Mouse (Mus musculus) forebrain, embryonic 10.5 days (tissue): ENCODE data around the gene Spaca3. TPM values are rescaled to one million over a fixed set of nuclear protein-coding genes. Genes with fewer than 3 reads are reported as not detected.
A peak's percentile ranks its signal among the peaks of the same experiment; 100 is the strongest.

ENCODE experiments used
- DNase-seq: peaks from one replicate; pipeline ENCODE4 v3.0.0-alpha.2; 2017; ENCODE audit warnings: low spot score; ENCODE audit errors: extremely low spot score
- H3K27ac ChIP-seq: fragments of 300-500 bp; sonication (generic); 2 replicates; pipeline ENCODE4 v1.5.1; 2016; ENCODE audit warnings: mild to moderate bottlenecking
- H3K27me3 ChIP-seq: fragments of 300-500 bp; sonication (generic); 2 replicates; pipeline ENCODE4 v1.6.1; 2016; ENCODE audit warnings: mild to moderate bottlenecking; ENCODE audit not compliant: poor library complexity, severe bottlenecking
- H3K36me3 ChIP-seq: fragments of 300-500 bp; sonication (generic); replicated peaks from 2 replicates; pipeline ENCODE4 v1.6.1; 2016; ENCODE audit warnings: mild to moderate bottlenecking, moderate library complexity
- H3K4me1 ChIP-seq: fragments of 300-500 bp; sonication (generic); 2 replicates; pipeline ENCODE4 v1.6.1; 2016
- H3K4me3 ChIP-seq: fragments of 300-500 bp; sonication (generic); 2 replicates; pipeline ENCODE4 v1.5.1; 2016; ENCODE audit warnings: mild to moderate bottlenecking, moderate library complexity
- H3K9me3 ChIP-seq: fragments of 300-500 bp; sonication (generic); 2 replicates; pipeline ENCODE4 v1.6.1; 2016; ENCODE audit warnings: mild to moderate bottlenecking, moderate library complexity
- WGBS: fragments of 180-500 bp; shearing (Covaris S2); methylation state at CpG from one replicate; pipeline ENCODE4 v1.1.7; 2016; 5-methylcytosine and 5-hydroxymethylcytosine counted together
- polyA plus RNA-seq: library from polyadenylated mRNA; unstranded; fragments of >200 nt; fragmentation: Nextera tagmentation; extraction: Ambion mirVana; gene quantifications from 2 replicates; pipeline ENCODE4 v1.2.1, GENCODE M21; 2016

The Spaca3 gene
- polyA plus RNA-seq = not detected in 2 replicates

DNA sequence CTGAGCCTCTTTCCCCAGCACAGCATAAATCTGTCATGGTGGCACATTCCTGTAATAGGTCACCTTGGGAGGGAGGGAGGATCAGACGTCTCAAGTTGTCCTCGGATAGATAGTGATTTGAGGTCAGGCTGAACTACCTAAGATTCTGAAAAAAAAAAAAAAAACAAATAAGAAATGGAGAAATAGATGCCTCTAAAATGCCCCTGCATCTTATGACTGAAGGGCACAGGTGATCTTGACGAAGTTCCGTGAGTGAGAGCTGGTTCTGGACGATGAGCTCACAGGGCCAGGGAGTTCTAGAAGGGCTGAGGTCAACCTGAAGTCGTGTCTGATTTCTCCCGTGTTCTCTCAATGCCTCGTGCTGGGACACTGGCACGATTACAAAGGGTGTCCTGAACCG is at the start of gene Spaca3:
TSS of gene Spaca3 (plus strand) at position 301 of the 400 bp plus-strand sequence.
- no peak for DNase-seq
- H3K4me1 ChIP-seq = peaks cover 3% of the 10 kb centered on the region
- 87% methylated on average over 10 of the region's 10 CpGs for WGBS

DNA sequence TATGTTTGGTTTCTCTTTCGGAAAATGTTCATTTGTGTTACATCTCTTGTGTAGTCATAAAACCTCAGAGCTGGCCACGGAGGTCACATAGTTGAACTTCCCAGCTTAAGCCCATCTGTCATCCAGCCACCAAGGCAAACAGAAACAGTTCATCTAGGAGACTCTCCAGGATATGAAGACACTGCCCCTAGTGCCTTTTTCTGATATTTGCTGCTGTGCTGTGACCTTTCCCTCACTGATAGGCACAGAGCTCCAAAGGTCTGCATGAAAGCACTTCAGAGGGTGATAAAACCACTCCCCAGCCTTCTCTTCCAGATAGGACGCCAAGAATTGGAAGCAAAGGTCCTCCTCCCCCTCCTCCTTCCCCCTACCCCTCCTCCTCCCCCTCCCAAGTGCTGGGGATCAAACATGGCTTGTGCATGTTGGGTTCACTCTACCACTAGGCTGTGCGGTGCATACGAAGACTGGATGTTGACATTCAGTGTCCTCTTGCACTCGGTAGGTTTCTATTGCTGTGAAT is 49.6 kb upstream of the Spaca3 start:
- 80% methylated on average over 6 of the region's 6 CpGs for WGBS
- Histone ChIP-seq H3K4me1 (peaks cover 36% of the 10 kb centered on the region), H3K36me3 (peaks cover 19% of the 10 kb centered on the region), H3K27ac (no peak overlapping the region), H3K9me3 (no peaks in the 10 kb centered on the region; the same call in 1 of the 2 replicates), H3K4me3 (no peak overlapping the region), H3K27me3 (peaks cover 17% of the 10 kb centered on the region)
- DNase-seq = no peak

More for the DNA sequence above, at the start of gene Spaca3:
- H3K27me3 ChIP-seq = peaks cover 8% of the 10 kb centered on the region; the same call in 1 of the 2 replicates
- H3K27ac ChIP-seq = no peak within 1 kb of the TSS
- no peaks in the 10 kb centered on the region for H3K36me3 ChIP-seq
- H3K4me3 ChIP-seq = no peak within 1 kb of the TSS
- no peaks in the 10 kb centered on the region for H3K9me3 ChIP-seq

DNA sequence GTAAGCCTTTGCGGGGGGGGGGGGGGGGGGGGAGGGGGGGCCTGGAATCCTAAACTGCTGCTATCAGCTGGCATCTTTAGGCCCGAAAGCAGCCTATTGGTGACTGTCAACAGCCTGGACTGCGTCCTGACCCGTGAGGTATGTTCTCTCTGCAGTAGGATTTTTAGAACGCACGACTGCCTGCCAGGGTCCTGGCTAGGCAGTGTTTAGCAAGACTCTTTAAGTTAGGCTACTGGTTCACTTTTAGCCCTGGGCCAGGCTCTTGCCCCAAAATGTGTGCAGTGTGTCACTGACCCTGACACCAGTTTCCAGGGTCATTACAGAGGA is 48.5 kb upstream of the Spaca3 start:
- peak overlapping the region; percentile 76 for H3K4me3 ChIP-seq
- peaks cover 29% of the 10 kb centered on the region for H3K36me3 ChIP-seq
- WGBS = 35% methylated on average over 5 of the region's 6 CpGs
- peaks cover 36% of the 10 kb centered on the region for H3K4me1 ChIP-seq
- H3K27me3 ChIP-seq = peaks cover 17% of the 10 kb centered on the region
- peak overlapping the region; percentile 98 for H3K27ac ChIP-seq
- no peak for DNase-seq
- H3K9me3 ChIP-seq = no peaks in the 10 kb centered on the region; the same call in 1 of the 2 replicates

DNA sequence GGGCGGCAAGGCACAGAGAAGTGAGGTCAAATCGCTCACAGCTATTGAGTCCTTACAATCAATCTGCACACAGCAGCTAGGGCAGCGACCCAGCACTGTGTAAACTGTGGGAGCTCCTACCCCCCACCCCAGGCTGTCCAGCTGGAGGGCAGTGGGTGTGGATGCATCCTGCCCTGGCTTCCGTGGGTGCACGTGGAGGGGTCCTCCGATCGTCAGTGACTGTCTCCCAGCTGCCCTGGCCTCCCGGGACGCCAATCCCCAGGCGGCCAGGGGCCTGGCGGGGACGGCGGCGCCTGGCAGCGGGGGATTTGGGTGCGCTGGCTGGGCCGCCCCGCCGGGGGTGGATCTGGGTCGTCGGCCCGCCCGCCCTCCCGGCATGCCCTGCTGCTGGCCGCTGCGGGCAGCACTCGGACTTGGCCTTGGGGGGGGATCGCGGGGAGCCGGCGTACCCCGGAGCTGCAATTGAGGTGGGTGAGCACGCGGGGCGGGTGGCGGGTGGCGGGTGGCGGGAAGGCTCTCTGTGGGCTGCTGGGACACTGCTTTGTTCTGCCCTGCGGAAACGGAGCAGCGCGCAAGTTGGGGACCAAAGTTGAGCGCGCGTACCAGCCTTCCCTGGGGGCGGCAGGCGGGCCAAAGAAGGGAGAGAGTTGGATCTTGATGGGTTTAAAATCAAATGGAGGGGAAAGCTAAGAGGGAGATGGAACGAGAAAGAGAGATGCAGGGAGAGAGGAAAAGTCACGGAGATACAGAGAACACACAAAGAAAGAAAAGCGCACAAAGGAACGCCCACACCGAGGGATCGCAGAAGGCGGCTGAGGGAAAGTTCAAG is 48.0 kb upstream of the Spaca3 start, which contains the start of gene Tmem98:
TSS of gene Tmem98 (plus strand) at position 183 of the 829 bp plus-strand sequence.
- H3K4me3 ChIP-seq = peak within 1 kb of the TSS; percentile 76
- peaks cover 17% of the 10 kb centered on the region for H3K27me3 ChIP-seq
- peak within 1 kb of the TSS; percentile 98 for H3K27ac ChIP-seq
- H3K9me3 ChIP-seq = no peaks in the 10 kb centered on the region; the same call in 1 of the 2 replicates
- DNase-seq = peak; percentile 69
- under 1% methylated on average over 52 of the region's 54 CpGs for WGBS
- H3K4me1 ChIP-seq = peaks cover 36% of the 10 kb centered on the region
- H3K36me3 ChIP-seq = peaks cover 35% of the 10 kb centered on the region

DNA sequence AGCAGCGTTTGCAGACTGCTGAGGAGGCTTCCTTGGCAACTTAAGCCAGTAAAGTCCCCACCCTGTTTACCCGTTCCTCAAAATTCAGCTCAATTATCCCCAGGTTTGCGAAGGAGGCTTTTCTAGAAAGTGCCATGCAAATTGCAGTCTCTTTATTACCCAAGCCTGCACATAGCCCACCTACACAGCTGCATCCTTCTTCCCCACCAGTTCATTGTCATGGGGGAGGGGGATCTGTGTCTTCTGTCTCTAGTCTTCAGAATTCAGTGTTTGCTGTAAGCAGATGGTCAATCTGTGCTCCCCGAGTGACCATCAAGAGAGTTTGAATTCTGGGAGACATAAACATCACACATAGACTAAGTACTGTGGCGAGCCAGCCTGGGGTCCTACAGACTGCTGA is 47.0 kb upstream of the Spaca3 start:
- 30% methylated on average over 5 of the region's 5 CpGs for WGBS
- Histone ChIP-seq H3K27me3 (peaks cover 17% of the 10 kb centered on the region), H3K4me3 (peak overlapping the region; percentile 76), H3K4me1 (peaks cover 36% of the 10 kb centered on the region), H3K9me3 (no peaks in the 10 kb centered on the region), H3K27ac (peak overlapping the region; percentile 98), H3K36me3 (peaks cover 44% of the 10 kb centered on the region)
- DNase-seq = no peak

DNA sequence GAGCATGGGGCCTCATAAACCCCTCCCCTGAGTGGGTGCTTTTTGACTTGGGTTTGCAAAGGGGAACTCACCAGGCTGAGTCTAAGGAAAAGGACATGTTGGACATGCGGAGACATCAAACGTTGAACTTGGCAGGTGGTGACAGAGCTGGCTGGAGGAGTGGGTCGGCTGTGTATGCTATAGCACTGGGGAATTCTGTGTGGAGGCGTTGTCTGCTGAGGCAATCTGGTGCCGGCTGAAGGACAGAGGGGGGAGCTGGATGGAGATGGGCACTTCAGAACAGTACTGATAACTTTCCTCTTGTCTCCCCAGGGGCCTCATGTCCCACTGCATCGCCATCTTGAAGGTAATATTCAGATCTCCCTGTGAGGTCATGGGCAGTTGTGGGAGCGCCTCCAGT is 42.8 kb upstream of the Spaca3 start:
- Histone ChIP-seq H3K4me1 (peaks cover 47% of the 10 kb centered on the region), H3K4me3 (no peak overlapping the region), H3K9me3 (no peaks in the 10 kb centered on the region), H3K27ac (no peak overlapping the region), H3K36me3 (peaks cover 83% of the 10 kb centered on the region), H3K27me3 (no peaks in the 10 kb centered on the region)
- WGBS = 87% methylated on average over 7 of the region's 7 CpGs
- DNase-seq = no peak

DNA sequence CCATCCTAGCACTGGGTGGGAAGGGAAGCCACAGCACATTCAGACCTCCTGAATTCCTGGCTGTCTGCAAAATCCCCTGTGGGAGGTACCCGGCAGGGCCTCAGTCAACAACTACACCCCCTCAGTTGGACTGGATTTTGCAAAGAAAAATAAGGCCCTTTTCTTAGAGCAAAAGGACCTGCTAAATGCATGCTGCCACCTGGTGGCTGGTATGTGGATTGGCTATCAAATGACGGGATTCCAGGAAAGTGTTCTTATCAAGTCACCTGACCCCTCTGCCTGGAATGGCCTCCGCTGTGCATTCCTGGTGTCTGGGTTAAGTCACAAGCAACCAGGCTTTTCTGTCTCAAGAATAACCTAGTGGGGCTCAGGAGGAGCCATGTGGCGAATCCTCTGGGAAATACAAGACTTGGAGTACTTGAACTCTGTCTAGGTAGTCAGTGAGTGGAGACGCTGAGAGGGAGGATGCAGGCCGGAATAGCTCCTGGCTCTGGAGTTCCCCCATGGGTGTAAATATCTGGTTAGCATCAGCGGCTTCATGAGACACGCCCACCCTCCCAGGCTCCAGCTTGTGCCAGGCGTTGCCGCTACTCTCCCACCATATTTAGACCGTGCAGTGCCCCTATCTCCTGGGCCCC is 40.0 kb upstream of the Spaca3 start:
- Histone ChIP-seq H3K36me3 (peaks cover 95% of the 10 kb centered on the region), H3K9me3 (no peaks in the 10 kb centered on the region), H3K4me1 (peaks cover 31% of the 10 kb centered on the region), H3K27me3 (no peaks in the 10 kb centered on the region), H3K27ac (peak overlapping the region; percentile 63), H3K4me3 (no peak overlapping the region)
- 46% methylated on average over 11 of the region's 11 CpGs for WGBS
- DNase-seq = peak; percentile 76

DNA sequence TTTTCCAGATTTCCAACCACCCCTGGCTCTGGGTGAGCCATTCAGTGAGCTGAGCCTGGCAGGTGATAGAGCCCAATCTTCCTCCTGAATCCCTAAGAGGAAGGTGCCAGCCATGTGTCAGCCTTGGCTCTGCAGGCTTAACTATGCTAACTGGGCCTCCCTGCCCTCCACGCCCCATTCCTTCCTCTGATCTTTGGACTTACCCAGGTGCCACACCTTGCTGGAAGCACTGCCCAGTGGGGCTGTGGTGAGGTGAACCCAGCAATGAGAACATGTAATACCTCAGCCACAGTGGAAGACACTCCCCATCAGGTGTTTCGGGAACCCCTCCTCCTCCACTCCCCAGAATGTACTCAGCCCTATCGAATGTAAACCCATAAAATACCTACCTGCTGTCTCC is 38.1 kb upstream of the Spaca3 start:
- Histone ChIP-seq H3K36me3 (peaks cover 92% of the 10 kb centered on the region), H3K27me3 (no peaks in the 10 kb centered on the region)

DNA sequence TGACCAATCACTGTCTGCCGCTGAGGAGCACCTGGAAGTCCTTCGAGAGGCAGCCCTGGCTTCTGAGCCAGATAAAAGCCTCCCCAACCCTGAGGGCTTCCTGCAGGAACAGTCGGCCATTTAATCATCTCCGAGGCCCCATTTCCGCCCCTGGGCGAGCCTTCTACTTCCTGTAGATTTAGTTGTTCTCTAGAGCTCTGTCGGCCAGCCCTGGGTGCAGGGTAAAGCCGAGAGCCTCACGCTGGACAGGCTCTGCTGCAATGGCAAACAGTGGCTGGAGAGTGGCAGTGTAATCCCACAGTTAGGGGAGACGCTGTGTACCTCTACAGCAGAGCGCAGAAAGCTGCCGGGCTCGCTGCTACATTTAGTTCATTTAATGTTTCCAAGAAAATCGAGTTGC is 36.9 kb upstream of the Spaca3 start:
- peaks cover 80% of the 10 kb centered on the region for H3K36me3 ChIP-seq
- H3K4me1 ChIP-seq = peaks cover 31% of the 10 kb centered on the region
- H3K9me3 ChIP-seq = no peaks in the 10 kb centered on the region
- no peak overlapping the region for H3K4me3 ChIP-seq
- H3K27ac ChIP-seq = peak overlapping the region; percentile 62; the same call in 1 of the 2 replicates
- 43% methylated on average over 14 of the region's 14 CpGs for WGBS
- DNase-seq = peak; percentile 24
- H3K27me3 ChIP-seq = no peaks in the 10 kb centered on the region

More for the DNA sequence above, 38.1 kb upstream of the Spaca3 start:
- Histone ChIP-seq H3K4me3 (no peak overlapping the region), H3K27ac (no peak overlapping the region), H3K4me1 (peaks cover 31% of the 10 kb centered on the region), H3K9me3 (no peaks in the 10 kb centered on the region)
- 96% methylated on average over 3 of the region's 3 CpGs for whole genome bisulfite sequencing
- no peak for DNase-seq

DNA sequence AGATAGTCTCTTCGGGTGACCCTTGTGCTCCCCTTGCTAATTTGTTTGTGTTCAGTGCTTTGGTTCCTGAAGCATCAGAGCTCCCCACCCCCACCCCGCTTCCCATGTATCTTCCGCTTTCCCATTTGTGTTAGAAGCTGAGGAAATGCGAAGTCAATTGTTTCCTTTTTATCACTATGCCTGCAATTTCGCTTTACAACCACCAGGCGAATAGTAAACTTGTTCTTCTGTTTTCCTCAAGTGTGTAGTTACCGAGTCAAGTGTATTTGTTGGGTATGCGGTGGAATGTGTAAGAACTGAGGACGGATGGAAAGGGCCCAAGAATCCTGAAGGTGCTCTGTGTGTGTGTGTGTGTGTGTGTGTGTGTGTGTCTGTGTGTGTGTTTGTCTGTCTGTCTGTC is 36.4 kb upstream of the Spaca3 start:
- H3K9me3 ChIP-seq = no peaks in the 10 kb centered on the region
- H3K27ac ChIP-seq = no peak overlapping the region
- H3K4me3 ChIP-seq = no peak overlapping the region
- no peaks in the 10 kb centered on the region for H3K27me3 ChIP-seq
- H3K4me1 ChIP-seq = peaks cover 31% of the 10 kb centered on the region
- 88% methylated on average over 9 of the region's 9 CpGs for WGBS
- DNase-seq = no peak
- peaks cover 76% of the 10 kb centered on the region for H3K36me3 ChIP-seq

DNA sequence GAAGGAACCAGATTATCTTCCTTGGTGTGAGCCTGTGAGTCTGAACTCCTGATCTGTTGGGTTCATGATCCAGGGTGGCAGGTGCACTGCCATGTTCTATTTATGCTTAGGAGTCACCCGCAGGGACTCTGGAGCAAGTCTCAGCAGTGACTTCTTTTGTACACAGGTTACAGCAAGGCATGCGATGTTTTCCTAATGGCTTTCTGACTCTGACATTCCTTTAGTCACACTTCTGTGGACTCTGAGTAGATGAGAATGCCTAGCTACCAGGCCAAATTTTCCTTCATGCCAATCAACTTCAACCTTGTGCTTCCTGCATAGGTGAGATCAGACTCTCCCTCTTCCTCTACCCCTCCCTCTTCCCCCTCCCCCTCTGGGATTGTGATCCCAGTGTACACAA is 22.8 kb upstream of the Spaca3 start:
- Histone ChIP-seq H3K36me3 (no peaks in the 10 kb centered on the region), H3K9me3 (no peaks in the 10 kb centered on the region), H3K27ac (no peak overlapping the region), H3K4me1 (peaks cover 13% of the 10 kb centered on the region), H3K4me3 (no peak overlapping the region), H3K27me3 (no peaks in the 10 kb centered on the region)
- 97% methylated on average over 2 of the region's 2 CpGs for WGBS
- DNase-seq = no peak

DNA sequence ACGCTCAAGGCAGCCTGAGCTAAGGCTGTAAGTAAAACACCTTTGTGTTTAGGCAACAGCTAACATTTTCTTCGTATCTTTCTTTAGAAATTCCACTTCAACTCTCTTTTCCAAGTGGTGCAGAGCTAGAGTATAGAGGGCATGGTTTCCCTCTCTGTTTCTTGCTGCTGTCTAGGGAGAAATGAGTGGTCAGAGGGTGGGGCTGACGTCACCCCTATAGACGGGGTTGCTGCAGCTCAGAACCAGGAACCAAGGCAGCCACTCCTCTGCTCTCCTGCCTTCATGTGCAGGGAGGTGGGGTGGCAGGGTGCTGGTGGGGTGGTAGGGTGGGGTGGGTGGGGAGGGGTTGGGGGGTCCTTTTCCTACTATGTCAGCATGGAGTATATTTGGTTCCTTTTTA is 22.3 kb upstream of the Spaca3 start:
- Histone ChIP-seq H3K36me3 (no peaks in the 10 kb centered on the region), H3K9me3 (no peaks in the 10 kb centered on the region), H3K4me1 (peaks cover 13% of the 10 kb centered on the region), H3K27me3 (no peaks in the 10 kb centered on the region), H3K4me3 (no peak overlapping the region), H3K27ac (no peak overlapping the region)
- WGBS = 84% methylated on average over 4 of the region's 4 CpGs
- no peak for DNase-seq

DNA sequence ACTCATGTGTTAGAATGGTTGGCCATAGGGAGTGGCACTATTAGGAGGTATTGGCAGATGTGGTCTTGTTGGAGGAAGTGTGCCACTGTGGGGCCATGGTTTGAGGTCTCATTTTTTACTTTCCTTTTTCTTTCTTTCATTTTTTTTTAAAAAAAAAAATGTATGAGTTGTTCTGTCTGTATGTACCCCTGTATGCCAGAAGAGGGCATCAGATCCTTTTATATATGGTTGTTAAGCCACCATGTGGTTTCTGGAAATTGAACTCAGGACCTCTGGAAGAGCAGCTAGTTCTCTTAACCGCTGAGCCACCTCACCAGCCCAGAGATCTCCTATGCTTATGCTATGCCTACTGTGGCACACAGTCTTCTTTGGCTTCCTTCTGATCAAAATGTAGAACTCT is 19.4 kb upstream of the Spaca3 start:
- WGBS = 79% methylated on average over 1 of the region's 1 CpGs
- Histone ChIP-seq H3K9me3 (no peaks in the 10 kb centered on the region), H3K4me1 (no peaks in the 10 kb centered on the region), H3K27ac (no peak overlapping the region), H3K27me3 (no peaks in the 10 kb centered on the region), H3K4me3 (no peak overlapping the region), H3K36me3 (no peaks in the 10 kb centered on the region)
- no peak for DNase-seq
